Mouse (Mus musculus): ENCODE data around the gene Yars.
A peak's percentile ranks its signal among the peaks of the same experiment; 100 is the strongest.

The Yars gene

DNA sequence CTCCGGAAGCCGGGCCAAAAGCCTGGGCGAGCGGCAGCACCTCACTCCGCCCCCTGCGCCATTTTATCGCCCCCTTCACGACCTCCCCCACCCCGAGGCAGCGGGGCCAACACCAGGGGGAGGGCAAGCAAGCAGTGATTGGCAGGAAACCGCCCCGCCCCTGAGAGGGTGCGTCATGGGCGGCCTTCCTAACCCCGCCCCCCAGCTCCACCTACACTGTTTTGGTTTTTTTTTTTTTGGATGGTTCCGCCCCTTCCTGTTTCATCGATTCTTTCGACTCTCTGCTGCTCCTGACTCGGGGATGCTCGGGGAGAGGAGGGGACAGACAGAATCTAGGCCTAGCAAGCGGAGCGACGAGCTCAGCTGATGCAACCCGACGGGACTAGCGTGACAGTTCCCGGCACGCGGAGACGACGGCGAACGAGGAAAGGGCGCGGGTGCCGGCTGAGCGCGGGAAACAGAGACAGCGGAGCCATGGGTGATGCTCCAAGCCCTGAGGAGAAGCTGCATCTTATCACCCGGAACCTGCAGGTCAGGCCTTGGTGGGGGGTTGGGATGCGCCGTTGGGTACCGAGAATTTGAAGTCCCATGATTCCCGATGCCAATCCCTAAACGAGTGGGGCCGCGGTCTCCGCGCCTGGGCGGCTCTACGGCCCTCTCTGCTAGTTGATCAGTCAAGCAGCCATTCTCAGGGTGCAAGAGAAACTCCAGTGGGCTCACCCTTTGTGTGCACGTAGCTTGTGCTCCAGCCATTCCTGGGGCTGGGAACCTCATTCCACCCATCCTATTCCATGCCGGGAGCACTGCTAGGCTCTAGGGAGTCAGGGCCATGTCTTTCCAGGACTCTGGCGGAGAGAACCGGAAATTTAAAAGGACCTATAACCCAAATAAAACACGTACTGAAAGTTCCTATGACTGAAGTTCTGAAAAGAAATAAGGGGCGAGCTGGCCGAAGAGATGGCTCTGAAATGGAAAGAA, at the start of gene Yars, which contains the start of gene S100pbp:
TSS of gene Yars (plus strand) at position 219 of the 978 bp plus-strand sequence.
TSS of gene S100pbp (minus strand) at position 186 of the 978 bp plus-strand sequence.
- DNase-seq = peak; percentile 95

- no peak for DNase-seq
Observed at GRCm38 (mm10) chr4:129140808-129141207, 48.8 kb upstream of the Yars start.

- DNase-seq = no peak
Observed at GRCm38 (mm10) chr4:129141560-129142438, 47.8 kb upstream of the Yars start.

- DNase-seq = no peak
Observed at GRCm38 (mm10) chr4:129142439-129143045, 47.0 kb upstream of the Yars start.

DNA sequence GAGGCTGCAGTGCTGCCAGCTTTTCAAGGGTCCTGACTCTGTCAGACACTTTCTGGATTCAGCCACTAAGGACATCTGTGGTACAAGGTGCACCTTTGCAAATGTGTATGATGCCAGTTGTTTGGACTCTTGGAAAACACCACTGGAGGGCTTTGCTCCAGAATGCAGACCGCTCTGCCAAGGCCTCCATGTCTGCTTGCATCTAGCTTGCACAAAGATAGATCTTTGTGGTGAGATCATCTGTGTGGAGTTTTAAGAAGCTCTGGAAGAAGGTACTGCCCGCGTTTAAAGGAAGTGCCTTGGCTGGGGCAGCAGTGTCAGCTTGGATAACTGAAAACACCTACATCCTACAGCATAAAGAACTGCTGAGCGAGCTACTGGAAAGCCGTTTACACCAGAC, 46.1 kb upstream of the Yars start:
- DNase-seq = no peak

DNA sequence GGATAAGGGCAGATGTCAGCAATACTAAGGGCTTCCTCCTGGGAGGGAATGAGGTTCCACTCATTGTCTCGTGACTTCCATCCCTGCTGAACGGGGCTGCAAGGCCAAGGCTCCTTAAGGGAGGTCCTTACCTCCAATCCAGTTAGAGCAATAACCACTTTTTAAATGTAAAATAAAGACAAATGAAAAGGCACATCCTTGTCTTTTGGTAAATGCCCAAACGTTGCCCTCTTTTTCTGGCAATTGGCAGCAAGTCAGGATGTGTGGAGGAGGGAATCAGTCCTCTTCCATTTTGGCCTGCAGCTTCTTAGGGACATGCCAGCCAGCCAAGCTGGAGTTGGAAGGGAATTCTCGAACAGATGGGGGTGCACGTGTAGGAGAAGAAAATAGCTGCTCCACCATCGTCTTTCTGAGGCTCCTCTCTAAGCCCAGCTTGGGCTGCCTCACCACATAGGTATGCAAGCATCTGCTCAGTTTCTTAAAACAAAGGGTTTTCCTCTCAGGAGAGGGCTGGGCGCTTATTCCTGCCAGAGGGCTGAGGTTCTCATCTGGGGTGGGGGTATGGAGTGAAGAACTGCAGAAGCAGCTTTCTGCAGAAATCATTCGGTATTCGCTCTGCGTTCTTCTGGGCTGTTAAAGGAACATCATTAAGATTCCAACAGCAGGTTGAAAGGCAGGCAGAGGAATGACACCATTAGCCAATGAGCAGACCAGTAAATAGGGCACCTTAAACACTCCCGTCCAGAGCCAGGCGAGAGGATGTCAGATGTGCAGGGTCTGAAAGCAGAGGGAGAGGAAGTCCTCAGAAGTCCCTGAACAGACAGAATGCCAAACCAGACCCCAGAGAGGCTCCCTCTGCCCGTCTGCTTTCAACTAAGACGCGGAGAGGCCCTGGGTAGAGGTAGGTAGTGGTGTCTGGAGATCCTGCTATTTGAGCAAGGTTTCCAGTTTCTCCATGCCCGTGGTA, 44.9 kb upstream of the Yars start:
- DNase-seq = peak; percentile 87

- DNase-seq = no peak
Observed at GRCm38 (mm10) chr4:129145411-129145810, 44.1 kb upstream of the Yars start.

GRCm38 (mm10) chr4:129145943-129146342, 43.6 kb upstream of the Yars start:
- no peak for DNase-seq

GRCm38 (mm10) chr4:129146392-129146791, 43.2 kb upstream of the Yars start:
- DNase-seq = no peak

- no peak for DNase-seq
Observed at GRCm38 (mm10) chr4:129147552-129148103, 41.9 kb upstream of the Yars start.

- DNase-seq = no peak
Observed at GRCm38 (mm10) chr4:129149321-129149720, 40.2 kb upstream of the Yars start.

DNA sequence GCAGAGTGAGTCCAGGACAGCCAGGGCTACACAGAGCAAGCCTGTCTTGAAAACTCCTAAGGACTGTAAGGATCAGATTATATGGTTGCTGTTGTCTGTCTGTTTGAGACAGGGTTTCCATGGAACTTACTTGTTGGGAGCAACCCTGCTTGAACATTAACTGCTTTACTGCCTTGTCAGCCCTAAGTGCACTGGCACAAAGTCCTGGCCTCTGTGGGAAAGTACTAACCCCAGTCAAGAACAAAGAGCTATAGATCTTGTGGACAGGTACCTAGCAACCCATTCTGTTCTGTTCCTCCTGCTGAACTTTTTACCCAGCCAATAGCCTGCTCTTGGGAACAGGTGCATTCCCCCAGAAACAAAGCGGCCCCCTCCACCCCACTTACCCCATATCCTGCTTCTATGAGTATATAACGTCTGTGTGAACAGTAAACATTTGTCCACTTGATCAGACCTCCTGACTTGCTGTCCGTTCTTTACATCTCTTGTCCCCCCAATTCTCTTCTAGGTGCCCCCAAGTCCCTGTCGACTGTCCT, 38.2 kb upstream of the Yars start:
- no peak for DNase-seq

DNA sequence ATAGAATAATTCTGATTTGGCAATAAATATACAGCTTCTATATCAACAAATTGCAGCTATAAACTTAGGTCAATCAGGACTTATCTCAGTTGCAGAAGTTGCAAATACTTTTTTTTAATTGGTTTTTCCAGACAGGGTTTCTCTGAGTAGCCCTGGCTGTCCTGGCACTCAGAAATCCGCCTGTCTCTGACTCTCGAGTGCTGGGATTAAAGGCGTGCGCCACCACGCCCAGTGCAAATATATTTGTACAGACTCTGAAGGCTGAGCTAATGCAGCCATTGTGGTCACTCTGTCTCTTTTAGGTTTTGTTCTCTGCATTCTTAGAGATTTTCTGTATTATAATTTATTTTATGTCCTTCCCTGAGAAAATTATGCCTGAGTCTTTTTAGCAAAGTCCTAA, 32.0 kb upstream of the Yars start:
- no peak for DNase-seq

GRCm38 (mm10) chr4:129158549-129158948, 31.0 kb upstream of the Yars start:
- DNase-seq = no peak

DNA sequence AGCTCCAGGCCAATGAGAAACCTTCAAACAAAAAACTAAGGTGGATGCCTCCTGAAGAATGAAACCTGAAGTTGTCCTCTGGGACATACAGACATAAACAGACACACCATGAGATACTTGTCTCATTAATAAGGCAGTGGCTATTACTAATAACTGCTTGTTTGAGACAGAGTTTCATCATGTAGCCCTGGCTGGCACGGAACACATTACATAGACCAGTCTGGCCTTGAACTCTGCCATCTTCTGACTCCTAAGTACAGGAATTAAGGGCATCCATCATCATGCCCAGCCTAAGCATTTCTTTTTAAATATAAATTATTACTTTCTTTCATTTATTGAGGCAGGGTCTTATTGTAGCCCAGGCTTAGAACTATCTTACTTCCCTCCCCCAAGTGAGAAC, 28.5 kb upstream of the Yars start:
- DNase-seq = no peak

DNA sequence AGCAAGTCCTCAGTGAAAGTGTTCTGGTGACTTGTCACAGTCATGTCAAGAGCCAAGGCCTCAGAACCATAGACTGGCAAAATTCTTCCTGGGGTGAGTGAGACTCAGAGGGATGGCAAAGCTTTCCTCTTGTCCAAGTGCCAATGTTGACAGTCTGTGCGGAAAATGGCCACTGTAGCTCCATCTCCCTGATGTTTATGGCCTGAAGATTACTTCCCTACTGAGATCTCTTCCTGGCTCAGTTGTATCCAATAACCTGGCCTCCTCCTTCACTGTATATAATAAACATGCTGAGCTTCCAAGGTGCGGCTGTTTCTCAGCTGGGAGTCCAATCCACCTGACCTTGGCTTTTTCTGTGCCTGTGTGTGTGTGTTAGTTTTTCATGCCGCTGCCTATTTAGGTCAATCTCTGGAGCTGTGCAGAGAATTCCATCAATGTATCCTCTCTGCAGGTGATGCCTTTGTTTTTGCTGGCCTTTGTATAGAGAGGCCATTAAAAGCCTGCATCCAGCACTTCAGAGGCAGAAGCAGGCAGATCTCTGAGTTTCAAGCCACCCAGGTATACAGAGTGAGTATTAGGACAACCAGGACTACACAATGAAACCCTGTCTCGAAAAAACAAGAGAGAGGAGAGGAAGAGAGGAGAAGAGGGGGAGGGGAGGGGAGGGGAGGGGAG, 27.8 kb upstream of the Yars start:
- DNase-seq = peak; percentile 44

DNA sequence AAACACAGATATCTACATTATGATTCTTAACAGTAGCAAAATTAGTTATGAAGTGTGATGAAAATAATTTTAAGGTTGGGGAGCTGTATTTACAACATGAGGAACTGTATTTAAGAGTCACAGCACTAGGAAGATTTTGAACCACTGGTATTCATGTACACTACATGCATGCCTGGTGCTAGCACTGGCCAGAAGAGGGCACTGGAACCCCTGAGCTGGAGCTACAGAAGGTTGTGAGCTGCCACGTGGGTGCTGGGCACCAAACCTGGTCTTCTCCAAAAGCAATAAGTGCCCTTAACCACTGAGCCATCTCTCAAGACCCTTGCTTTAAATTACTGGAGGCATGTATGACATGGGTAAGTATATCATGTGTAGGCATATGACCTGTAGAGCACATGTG, 17.0 kb upstream of the Yars start:
- no peak for DNase-seq

DNA sequence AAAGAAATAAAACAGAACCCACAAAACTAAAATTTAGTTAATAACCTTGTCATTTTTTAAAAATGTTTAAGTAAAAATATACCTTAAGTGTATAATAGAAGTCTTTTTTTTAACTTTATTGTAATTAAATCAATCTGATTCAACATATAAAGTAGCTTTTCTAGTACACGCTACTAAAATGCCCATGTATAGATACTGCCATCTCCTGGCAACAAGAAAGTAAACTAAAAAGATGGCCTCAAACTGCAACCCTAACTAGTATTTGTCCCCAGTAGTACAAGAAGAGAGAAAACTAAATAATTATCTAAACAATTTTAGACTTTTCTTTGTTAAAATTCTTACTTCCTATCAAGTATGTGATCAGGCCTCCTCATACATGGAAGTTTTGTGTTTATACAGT, 10.0 kb upstream of the Yars start:
- DNase-seq = no peak

GRCm38 (mm10) chr4:129188041-129188659, 1.4 kb upstream of the Yars start:
- peak; percentile 27 for DNase-seq
